Mouse (Mus musculus): ENCODE measurements around the gene Mtcl1.
A peak's percentile ranks its signal among the peaks of the same experiment; 100 is the strongest.

Mtcl1 gene

DNA sequence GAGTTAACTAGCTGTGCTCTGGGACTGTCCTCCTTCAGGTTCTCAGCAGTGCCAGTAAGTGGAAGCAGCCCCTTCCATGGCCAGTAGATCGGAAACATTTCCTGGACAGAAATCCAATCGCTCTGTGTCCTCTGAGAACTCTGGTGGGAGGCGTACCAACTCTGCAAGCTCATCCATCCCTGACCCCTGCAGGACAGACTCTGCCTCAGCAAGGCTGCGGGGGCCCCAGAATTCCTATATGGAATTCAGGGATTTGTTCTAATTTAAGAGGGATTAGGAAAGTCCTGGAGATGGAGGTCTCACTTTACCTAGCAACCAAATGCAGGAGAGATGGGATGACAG is 123.4 kb downstream of the Mtcl1 start:
- no peak for DNase-seq (ENCODE audit: low spot score in 2 of 2)

DNA sequence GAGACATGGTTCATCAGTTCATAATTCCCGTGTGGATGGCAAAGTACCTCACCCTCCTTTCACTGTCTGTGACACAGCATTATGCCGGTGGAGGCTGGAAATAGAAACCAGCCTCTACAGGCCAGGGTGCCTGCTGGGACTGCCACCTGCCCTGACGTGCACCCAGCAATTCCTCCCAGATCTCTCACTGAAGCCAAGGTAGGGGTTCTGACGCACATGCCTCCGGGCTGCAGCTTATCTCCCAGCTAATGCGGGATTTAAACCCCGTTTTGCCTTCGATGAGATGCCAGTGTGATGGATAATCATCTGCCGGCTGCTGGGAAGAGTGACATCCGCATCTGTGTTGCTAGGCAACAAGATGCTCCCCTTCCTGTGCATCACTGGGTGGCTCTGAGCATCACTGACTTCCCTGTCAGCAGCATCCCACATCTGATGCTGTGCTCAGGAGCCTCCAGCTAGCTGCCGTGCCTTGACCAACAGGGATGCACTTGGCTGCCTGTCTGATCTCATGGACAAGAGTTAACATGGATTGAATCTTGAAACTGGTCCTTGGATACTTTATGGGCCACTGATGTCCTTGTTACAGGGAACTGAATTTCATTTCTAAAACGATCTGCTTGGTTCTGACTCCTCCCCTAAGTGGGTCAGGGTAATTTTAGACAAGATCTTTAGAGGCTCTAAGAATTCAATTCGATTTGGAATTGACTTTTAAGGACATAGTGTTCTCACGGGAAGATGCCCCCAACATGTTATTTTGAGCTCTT is 123.9 kb downstream of the Mtcl1 start:
- DNase-seq (ENCODE audit: low spot score in 2 of 2), result peak; percentile 75 to 88

DNA sequence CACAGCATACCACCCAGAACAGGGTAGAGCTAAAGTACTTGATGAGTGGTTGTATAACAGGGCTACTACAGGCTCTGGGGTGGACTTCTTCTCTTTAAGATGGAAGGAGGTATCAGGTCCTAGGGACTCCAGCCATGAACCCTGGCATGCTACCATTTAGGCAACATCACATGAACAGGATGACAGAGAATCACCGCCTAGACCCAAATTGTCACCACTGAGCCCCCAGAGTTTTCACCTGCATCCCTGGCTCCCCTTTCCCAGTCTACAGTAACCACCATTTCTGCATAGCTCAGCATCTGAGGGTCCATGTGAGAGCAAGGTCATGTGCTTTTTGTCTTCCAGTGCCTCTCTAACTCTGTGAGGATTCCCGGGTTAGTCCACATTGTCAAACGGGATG is 124.7 kb downstream of the Mtcl1 start:
- no peak for DNase-seq (ENCODE audit: low spot score in 2 of 2)

DNA sequence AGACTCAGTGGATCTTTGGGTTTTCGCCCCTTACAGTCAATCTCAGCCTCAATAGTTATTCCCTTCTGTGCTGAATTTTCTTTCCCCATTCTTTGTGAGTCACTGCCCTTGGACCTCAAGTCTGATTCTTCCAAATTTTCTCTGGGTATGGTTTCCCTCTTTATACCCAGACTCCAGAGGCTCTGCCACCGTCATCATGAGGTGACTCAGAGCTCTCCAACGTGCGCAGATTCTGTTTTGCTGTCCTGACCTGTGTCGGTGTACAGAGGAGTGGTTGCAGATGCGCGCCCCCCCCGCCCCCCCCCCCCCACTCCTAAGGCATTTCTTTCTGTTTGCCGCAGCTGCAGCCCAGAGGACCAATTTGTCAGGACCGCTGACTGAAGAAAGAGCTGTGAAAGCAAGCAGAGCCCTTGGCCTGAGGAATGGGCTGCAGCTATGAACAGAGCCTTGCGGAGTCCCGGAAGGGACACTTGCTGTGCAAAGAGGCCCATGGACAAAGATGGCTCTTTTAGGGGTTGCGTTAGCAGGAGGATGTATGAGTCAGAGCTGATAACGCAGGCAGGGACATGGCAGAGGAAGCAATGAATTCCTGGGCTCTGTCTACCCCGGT is 126.8 kb downstream of the Mtcl1 start:
- DNase-seq (ENCODE audit: low spot score in 2 of 2), result no peak

DNA sequence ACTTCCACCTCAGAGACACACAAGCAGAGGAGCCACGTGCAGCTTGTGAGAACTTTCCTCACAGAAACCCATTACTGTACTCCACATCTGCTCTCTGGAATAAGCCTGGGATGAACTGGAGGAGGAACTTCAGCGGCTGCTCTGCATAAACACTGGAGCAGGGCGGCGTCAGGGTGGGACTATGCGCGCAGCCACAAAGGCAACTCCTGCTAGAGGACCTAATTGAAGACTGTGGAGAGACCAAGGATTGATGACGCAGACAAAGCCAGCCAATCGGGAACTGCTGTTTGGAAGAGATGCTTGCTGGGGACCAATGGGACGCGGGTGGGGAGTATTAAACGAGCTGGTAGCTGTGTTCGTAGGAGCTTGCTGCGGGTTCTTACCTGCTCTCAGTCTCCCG is 127.6 kb downstream of the Mtcl1 start:
- no peak for DNase-seq (ENCODE audit: low spot score in 2 of 2)

DNA sequence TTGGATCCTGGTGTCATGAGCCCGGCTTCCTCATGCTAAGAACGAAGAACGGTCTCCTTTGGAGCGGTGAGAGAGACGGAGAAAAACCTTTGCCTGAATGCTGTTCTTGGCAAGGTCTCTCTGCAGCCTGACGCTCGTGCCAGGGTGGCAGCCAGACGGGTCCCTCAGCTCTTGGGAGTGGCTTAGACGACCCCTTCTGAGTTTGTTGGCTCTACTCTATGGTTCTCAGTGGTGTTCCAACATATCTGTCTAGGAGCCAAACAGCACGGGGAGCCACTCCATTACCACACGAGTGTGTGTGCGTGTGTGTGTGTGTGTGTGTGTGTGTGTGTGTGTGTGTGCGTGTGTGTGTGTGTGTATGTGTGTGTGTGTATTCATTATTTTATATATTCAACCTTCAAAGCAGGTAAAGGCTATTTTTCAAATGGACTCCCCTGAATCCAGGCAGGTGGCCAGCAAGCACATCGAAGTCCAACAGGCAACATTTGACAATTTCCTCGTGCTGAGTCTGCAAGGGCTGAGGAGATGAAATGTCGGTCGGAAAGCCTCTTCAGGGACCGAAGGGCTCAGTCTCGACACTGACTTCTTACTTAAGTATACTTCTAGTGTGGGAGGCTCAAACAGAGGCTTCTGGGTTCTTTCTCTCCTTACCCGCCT is 128.7 kb downstream of the Mtcl1 start:
- DNase-seq (ENCODE audit: low spot score in 2 of 2), result peak in 1 of 2 experiments; percentile 44

DNA sequence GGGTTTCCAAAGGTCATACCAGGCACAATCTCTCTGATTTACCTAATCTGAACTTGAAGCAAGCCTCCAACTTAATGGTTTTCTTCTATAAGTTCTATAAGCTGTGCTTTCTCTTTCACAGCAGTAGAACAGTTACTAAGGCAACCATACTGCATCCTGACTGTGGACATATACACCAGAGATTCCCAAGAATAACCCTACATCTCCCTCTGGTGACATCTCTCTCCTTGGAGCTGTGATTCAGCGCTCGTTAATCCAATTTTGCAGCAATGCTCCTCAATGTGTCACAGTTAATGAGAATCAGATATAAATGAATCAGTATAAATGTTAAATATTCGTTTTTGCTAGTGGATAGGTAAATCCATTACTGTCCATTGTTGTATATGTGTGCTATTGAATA is 131.5 kb downstream of the Mtcl1 start:
- DNase-seq (ENCODE audit: low spot score in 2 of 2), result no peak

DNA sequence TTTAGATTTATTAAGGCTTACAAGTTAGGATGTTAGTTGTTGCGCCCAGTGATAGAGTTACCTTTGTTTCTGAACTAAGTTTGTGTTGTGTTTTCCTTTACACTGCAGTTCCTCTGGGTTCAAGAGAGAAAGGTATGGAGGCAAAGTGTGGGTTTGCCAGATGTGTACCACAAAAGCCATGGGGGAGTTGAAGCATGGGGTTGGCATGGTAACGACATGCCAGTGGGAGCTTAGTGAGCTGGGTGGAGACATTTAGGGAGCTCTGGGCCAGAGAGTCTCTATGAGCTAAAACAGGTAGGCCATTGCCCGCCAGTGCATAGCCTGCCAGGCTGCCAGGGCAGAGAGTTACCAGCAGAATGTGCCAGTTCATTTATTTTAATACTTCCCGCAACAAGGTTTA is 132.0 kb downstream of the Mtcl1 start:
- DNase-seq (ENCODE audit: low spot score in 2 of 2), result no peak

DNA sequence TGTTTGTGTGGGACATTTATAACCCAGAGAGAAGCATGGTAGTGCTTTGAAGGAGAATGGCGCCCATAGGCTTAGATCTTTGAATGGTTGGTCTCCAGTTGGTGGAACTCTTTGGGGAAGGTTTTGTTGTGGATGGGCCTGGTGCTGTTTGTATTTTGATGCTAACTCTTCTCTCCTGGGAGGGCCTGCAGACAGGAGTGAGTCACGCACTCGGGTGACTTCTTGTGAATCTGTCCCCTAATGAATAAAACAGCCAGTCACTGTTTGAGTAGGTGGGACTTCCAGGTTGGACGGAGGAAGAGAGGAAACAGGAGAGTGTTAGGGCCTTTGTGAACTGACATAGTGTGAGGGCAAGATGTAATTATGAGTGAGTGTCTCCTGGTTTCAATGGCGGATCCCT is 132.4 kb downstream of the Mtcl1 start:
- no peak for DNase-seq (ENCODE audit: low spot score in 2 of 2)

DNA sequence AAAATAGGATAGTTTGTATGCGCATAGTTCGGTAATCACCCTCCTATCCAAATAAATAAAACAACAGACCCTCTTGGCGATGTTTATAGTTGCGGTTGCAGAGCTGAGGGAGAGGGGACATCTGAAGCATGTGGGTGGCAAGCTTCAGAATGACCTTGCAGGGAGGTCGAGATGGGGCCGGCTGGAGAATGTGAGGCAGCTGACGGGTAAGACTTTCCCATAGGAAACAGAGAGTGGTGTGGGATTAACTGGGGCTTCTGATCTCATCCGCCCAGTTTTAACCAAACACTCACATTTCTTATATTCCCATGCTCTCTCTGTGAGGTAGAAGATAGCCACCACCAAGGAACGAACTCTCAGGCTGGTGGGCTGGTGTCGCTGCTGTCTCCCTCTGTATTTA is 134.1 kb downstream of the Mtcl1 start:
- DNase-seq (ENCODE audit: low spot score in 2 of 2), result no peak

DNA sequence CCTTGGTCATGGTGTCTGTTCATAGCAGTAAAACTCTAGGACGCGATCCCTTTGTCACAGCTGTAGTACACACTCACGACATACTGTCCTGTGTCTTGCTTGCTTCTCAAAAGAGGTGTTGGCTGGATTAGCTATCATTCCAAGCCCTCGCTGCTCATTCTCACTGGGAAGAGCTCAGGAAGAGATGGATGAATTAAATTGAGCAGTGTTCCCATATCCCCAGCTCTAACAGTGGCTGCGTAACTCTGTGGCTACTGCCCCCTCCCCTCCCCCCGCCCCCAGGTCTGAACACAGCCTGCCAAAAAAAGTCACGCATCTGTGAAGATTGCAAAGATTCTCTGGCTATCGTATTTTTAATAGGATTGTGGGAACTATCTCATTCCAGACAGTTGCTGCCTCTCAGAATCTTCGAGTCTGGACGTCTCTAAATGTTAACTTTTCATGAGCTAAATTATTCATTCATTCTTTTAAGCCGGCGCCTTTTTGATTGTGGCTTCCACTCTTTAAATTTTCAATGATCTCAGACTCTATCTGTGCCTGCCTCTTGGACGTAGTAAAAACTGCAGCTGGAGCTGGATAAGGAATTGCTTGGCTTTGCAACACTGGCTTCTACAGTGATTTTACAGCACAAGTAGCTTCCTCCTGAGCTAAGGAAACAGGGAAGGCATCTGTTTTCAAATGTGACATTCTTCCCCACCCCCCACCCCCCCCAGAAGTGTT is 134.8 kb downstream of the Mtcl1 start:
- peak in 1 of 2 experiments; percentile 47 for DNase-seq (ENCODE audit: low spot score in 2 of 2)

DNA sequence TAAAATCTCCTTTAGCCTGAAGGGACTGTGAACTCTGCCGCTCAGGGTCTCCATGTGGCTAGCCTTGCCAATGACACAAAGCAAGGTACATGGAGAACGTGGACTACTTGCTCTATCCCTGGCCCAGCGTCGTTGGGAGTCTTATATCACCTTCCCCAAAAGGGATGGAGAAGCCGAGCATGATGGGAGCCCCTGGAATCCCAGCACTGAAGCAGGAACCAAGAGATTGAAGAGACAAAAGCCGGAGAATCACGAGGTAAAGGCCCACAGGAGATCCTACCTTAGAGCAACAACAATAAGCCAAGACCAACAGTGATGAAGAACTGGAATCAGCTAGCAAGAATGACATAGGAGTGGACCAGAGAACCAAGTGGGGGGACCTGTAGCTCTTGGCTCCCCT is 147.6 kb downstream of the Mtcl1 start:
- no peak for DNase-seq (ENCODE audit: low spot score in 2 of 2)

DNA sequence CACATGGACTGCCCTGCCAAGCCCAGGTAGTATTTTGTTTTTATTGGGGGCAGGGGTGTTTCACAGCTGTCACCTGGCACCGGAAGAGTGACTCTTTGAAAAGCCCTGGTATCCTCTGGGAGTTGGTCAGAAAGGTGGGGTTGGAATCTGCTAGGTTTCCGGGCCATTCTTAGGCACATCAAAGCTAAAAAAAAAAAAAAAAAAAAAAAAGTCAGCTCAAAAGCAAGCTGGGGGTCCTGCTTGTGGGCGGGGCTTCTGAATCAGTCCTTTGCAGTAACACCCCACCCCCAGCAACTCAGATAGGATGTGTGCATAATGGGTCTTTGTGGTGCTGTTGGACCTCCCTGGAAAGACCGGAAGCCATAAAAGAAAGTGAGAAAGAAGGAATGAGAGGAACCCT is 148.3 kb downstream of the Mtcl1 start:
- DNase-seq (ENCODE audit: low spot score in 2 of 2), result no peak

DNA sequence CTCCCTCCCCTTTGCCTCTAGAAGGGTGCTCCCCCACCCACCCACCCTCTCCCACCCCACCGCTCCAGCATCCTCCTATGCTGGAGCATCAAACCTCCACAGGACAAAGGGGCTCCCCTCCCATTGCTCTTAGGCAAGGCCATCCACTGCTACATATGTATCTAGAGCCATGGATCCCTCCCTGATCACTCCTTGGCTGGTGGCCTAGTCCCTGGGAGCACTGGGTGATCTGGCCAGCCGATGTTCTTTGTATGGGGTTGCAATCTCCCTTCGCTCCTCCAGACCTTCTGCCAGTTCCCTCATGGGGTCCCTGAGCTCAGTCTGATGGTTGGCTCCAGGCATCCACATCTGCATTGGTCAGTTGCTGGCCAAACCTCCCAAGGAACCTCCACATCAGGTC is 151.8 kb downstream of the Mtcl1 start:
- no peak for DNase-seq (ENCODE audit: low spot score in 2 of 2)

DNA sequence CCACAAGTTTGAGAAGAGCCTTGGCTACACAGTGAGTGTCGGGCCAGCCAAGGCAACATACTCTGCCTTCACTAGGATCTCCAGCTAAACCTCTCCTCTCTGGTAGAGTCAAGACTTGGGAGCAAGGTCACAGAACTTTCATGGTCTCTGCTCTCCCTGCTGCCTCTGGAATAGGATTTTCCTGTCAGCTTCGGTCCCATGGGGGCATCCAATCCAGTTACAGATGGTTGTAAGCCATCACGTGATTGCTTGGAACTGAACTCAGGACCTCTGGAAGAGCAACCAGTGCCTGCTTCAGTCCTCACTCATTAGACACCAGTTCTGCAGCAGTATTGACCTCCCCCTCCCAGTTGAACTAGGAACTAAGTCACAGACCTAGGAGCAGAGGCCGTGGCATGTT is 156.0 kb downstream of the Mtcl1 start:
- no peak for DNase-seq (ENCODE audit: low spot score in 2 of 2)

DNA sequence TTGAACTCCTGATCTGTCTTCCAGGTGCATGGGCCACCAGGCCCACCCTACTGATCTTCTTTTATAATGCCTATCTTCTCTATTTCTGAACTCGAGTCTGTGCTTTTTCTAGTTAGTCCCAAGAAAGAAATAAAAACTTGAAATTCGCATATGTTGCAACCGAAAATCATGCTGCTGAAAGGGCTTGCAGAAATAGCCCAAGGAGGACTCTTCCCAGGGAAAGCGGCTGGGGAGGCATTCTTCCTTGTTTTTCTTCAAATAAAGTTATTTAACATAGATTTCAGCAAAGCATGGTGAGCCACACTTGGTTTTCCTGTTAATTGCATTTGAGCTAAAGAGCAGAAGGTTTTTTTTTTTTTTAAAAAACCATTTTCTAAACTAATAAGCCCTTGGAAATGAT is 159.7 kb downstream of the Mtcl1 start:
- peak in 1 of 2 experiments; percentile 46 for DNase-seq (ENCODE audit: low spot score in 2 of 2)

All from right cerebral cortex, postnatal 10 days (tissue).